Mouse (Mus musculus) embryonic fibroblast, embryonic 13.5 days (primary cell): Measurements from ENCODE around the gene Il31ra.

ENCODE experiments used
- CTCF ChIP-seq: IDR thresholded peaks from 2 replicates; pipeline ENCODE4 v1.5.1; 2011; ENCODE audit warnings: mild to moderate bottlenecking, control low read depth, low read length, moderate library complexity, borderline replicate concordance; ENCODE audit not compliant: insufficient read depth
- POLR2A ChIP-seq: IDR thresholded peaks from 2 replicates; pipeline ENCODE4 v1.6.1; 2011; ENCODE audit warnings: low read depth, mild to moderate bottlenecking, control low read depth, low read length, moderate library complexity

DNA sequence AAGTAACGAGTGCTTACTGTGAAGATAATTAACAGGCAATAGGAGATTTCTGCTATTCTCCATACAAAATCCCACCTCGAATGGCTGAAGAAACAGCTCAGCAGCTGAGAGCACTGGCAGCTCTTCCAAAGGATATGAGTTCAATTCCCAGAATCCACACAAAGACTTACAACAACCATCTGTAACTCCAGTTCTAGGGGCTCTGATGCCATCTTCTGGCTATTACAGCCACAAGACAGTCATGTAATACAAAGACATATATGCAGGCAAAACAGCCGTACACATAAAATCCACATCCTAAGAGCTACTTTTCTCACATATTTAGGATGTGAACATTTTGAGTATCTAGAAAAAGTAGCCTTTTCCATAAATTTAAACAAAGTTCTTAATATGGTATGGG lies 27.4 kb upstream of the Il31ra start:
- TF ChIP-seq POLR2A (no peak), CTCF (no peak)
